Mouse (Mus musculus) lung, postnatal 0 days (tissue): ENCODE measurements at regions not wholly inside any gene's neighbourhood (a gene's known extent, or its start where the extent isn't known, plus 50 kb on each side); places are given as distances from the start of the nearest gene placed in this dataset.

ENCODE experiments used
- CTCF ChIP-seq: IDR thresholded peaks from 2 replicates; pipeline ENCODE4 v1.5.1; 2016; ENCODE audit warnings: antibody characterized with exemption, mild to moderate bottlenecking
- EP300 ChIP-seq: IDR thresholded peaks from 2 replicates; pipeline ENCODE4 v1.6.1; 2016; ENCODE audit warnings: antibody characterized with exemption, mild to moderate bottlenecking, control low read depth

GRCm38 (mm10) chr2:171753502-171753901, 289.8 kb downstream of the Cbln4 start:
- TF ChIP-seq CTCF (no peak), EP300 (no peak)
